Comparison of ENCODE assay signal across 9 mouse cellular contexts in the genomic region with DNA sequence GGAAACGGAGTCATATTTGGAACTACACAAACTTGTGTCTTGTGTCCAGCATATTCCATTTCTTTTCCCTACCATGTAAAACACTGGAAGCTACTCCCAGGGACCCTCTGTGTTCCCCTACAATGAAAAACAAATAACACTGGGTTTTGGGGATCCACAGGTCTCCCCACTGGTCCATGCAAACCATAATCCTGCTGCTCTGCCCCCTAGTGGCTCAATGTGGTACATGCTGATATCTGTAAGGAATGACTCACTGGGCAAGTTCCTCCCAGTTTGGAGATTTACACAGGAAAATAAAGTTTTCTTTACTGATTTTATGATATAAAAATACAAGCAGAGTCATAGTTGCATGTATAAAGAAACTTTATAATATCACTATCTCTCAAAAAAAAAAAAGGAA.
DNase-seq lines count a peak whose midpoint lies in the region; TF ChIP-seq lines count a peak whose summit lies in the region.
"Had no signal": no experiment of that assay in that cellular context is flagged by ENCODE, and none has a peak within 500 bp of the region (broad histone marks: within the 10 kb centered on the region; RNA-seq: fewer than 3 reads in every experiment).

No protein-coding gene starts in this region.

- peak; percentile 82 for TF ChIP-seq CTCF in left cerebral cortex, adult 2 months (IDR thresholded peaks at IDR 0.05)

- no peak overlapping the region for H3K4me3 ChIP-seq in left cerebral cortex, adult 2 months
- H3K4me3 ChIP-seq: neural tube, embryonic 12.5 days had no signal

- DNase-seq in adrenal gland, adult 2 months: peak; percentile 51
- no peak for DNase-seq in adrenal gland, postnatal 4 days (ENCODE audit: low spot score in 2 of 2)
- DNase-seq in left cerebral cortex, adult 2 months (ENCODE audit: extremely low spot score in 1 of 2, low spot score in 2 of 2): no peak
- no peak for DNase-seq in left cerebral cortex, adult 8-10 months (ENCODE audit: low spot score in 2 of 2)
- DNase-seq in cerebellum, postnatal 36 days: peak; percentile 43
- peak; percentile 26 for DNase-seq in lung, postnatal 25 days (ENCODE audit: low spot score)
- no peak for DNase-seq in ovary, postnatal 14 days (ENCODE audit: low spot score)
- no peak for DNase-seq in frontal cortex, postnatal 25 days (ENCODE audit: low spot score in 2 of 2)

- H3K27ac ChIP-seq in left cerebral cortex, adult 2 months: no peak overlapping the region
- H3K27ac ChIP-seq: neural tube, embryonic 12.5 days had no signal

- intact Hi-C loops in left cerebral cortex, adult 2 months (cut with DNase I): loop anchor here (5.0 kb wide), 2 partner anchors 104 to 381 kb away; no protein-coding TSS in a partner anchor

Comparison
In these comparisons a context has a peak if more than half of its experiments do, and no peak if none do; other contexts are left out.
1. DNase-seq: peak in adrenal gland, adult 2 months (single experiment), cerebellum, postnatal 36 days (2 of 2) and lung, postnatal 25 days (single experiment); none in adrenal gland, postnatal 4 days (0 of 2), left cerebral cortex, adult 2 months (0 of 2), left cerebral cortex, adult 8-10 months (0 of 2), ovary, postnatal 14 days (single experiment) and frontal cortex, postnatal 25 days (0 of 2).